Mouse (Mus musculus): ENCODE results near the gene Aldh1a3. TPM values are rescaled to one million over a fixed set of nuclear protein-coding genes. Genes with fewer than 3 reads are reported as not detected.

Gene Aldh1a3
- polyA plus RNA-seq, 1 experiment: 2.0 TPM

DNA sequence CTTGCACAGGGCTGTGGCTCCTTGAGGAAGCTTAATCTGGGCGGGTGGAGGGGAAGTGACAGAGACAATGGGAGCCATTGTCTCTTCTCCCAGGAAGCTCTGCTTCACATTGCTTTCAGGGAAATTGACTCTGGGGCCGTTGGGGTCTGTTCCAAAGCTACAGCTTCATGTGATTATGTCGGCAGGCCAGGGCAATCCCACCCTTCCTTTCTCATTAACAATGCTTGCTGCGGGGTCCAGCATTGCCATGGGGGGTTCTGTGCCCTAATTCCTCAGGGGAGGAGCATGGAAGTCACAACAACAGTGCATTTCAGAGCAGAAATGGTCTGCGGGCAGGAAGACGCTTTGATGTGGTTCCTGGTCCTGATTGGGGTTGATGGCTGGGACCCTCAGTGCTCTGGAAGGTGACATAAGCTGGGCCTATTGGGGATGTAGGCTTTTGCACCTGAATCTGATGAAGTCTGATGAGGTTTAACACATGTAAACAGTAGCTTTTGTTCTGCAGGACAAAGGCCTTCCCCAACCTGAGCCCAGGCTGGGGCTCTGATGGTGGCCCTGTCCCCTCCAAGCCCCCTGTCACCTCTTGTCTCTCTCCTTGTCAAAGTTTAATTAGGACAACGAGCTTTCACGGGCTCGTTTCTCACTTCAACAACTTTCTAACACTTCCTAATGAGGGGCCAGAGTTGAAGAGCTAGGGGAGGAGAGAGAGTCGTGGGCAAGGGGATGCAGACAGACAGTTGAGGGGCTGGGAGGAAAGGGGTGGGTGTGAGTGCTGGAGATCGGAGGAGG is 18.0 kb upstream of the Aldh1a3 start:
- H3K27me3 ChIP-seq (ENCODE audit: control insufficient read depth, insufficient read depth, low read length, poor library complexity, severe bottlenecking): no peaks in the 10 kb centered on the region
- H3K4me3 ChIP-seq (ENCODE audit: low read depth, low read length): no peak overlapping the region
- H3K9ac ChIP-seq (ENCODE audit: low read depth, poor library complexity, severe bottlenecking): no peak overlapping the region
- no peaks in the 10 kb centered on the region for H3K9me3 ChIP-seq (replicated peaks; ENCODE audit: control insufficient read depth, insufficient read depth, low read length, poor library complexity, severe bottlenecking)
- no peak for TF ChIP-seq POLR2A (IDR thresholded peaks at IDR 0.05; ENCODE audit: insufficient read depth, low read length)
- TF ChIP-seq CTCF (IDR thresholded peaks at IDR 0.05; ENCODE audit: low read depth, low read length): no peak
- no peak for TF ChIP-seq EP300 (IDR thresholded peaks at IDR 0.05; ENCODE audit: insufficient read depth, low read depth, low read length)
- no peaks in the 10 kb centered on the region for H3K36me3 ChIP-seq (ENCODE audit: control insufficient read depth, insufficient read depth, low read length, poor library complexity, severe bottlenecking)
- no peak overlapping the region for H3K27ac ChIP-seq (ENCODE audit: insufficient read depth, low read length)
- peaks cover 12% of the 10 kb centered on the region for H3K4me1 ChIP-seq (ENCODE audit: control insufficient read depth, insufficient read depth, low read length)

DNA sequence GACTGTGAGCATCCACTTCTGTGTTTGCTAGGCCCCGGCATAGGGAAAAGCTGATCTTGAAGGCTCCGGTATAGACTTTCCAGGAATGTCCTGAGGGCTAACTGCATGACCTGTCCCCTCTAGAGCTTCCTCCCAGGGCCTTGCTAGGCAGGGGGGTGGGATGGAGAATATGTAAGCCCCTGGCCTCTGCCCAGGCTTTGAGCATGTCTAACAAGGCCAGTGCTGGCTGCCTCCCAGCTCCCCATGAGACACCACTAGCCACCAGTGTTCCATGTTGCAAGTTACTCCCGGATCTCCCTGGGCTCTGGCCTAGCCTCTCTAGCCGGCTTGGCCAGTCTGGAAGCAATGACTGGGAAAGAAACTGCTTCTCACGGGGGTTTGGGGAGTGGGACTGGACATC is 17.4 kb upstream of the Aldh1a3 start:
- Histone ChIP-seq H3K9ac (ENCODE audit: low read depth, poor library complexity, severe bottlenecking) (no peak overlapping the region), H3K4me3 (ENCODE audit: low read depth, low read length) (no peak overlapping the region), H3K9me3 (replicated peaks; ENCODE audit: control insufficient read depth, insufficient read depth, low read length, poor library complexity, severe bottlenecking) (no peaks in the 10 kb centered on the region), H3K4me1 (ENCODE audit: control insufficient read depth, insufficient read depth, low read length) (peaks cover 12% of the 10 kb centered on the region), H3K27ac (ENCODE audit: insufficient read depth, low read length) (no peak overlapping the region), H3K36me3 (ENCODE audit: control insufficient read depth, insufficient read depth, low read length, poor library complexity, severe bottlenecking) (no peaks in the 10 kb centered on the region), H3K27me3 (ENCODE audit: control insufficient read depth, insufficient read depth, low read length, poor library complexity, severe bottlenecking) (no peaks in the 10 kb centered on the region)
- TF ChIP-seq EP300 (IDR thresholded peaks at IDR 0.05; ENCODE audit: insufficient read depth, low read depth, low read length) (no peak), CTCF (IDR thresholded peaks at IDR 0.05; ENCODE audit: low read depth, low read length) (no peak), POLR2A (IDR thresholded peaks at IDR 0.05; ENCODE audit: insufficient read depth, low read length) (no peak)

DNA sequence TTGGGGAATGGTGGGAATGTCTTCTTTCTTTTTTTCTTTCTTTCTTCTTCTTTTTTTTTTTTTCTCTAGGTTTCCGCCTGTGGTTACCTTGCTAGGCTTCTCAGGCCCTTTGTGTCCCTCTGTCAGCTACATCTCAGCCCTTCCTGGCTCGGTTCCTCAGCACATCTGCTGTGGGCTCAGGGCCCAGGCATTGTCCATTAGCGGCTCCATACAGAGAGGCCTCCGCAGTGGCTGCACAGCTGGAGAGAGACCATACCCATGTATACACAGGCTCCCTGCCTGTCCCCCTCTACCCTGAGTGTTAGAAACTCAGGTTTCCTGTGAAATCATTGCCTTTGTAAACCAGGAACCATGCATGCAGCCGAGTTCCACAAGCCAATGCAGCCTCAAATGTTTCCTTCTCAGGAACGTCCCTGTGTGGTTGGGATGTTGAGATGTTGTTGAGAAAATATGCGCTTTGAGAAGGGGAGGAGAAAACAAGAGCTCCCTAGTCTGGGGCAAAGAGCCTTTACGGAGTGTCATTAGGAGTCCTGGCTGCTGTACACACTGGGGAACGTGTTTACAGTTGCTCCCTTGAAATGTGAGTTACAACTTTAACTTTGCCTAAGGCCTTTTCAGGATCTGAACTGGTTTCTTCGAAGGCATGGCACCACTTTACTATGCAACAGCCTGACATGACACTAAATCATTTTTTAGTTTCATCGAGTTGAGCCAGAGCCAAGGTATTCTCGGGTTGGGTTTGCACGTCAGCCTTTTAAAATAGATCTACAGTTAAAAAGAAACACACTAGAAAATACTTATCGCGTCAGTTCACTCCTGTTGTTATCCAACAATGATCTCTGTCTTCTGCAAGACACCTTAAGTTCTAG is 15.4 kb upstream of the Aldh1a3 start:
- H3K4me3 ChIP-seq (ENCODE audit: low read depth, low read length): no peak overlapping the region
- no peaks in the 10 kb centered on the region for H3K27me3 ChIP-seq (ENCODE audit: control insufficient read depth, insufficient read depth, low read length, poor library complexity, severe bottlenecking)
- no peaks in the 10 kb centered on the region for H3K36me3 ChIP-seq (ENCODE audit: control insufficient read depth, insufficient read depth, low read length, poor library complexity, severe bottlenecking)
- H3K27ac ChIP-seq (ENCODE audit: insufficient read depth, low read length): no peak overlapping the region
- no peak for TF ChIP-seq EP300 (IDR thresholded peaks at IDR 0.05; ENCODE audit: insufficient read depth, low read depth, low read length)
- TF ChIP-seq CTCF (IDR thresholded peaks at IDR 0.05; ENCODE audit: low read depth, low read length): no peak
- TF ChIP-seq POLR2A (IDR thresholded peaks at IDR 0.05; ENCODE audit: insufficient read depth, low read length): no peak
- H3K4me1 ChIP-seq (ENCODE audit: control insufficient read depth, insufficient read depth, low read length): peaks cover 8% of the 10 kb centered on the region
- no peaks in the 10 kb centered on the region for H3K9me3 ChIP-seq (replicated peaks; ENCODE audit: control insufficient read depth, insufficient read depth, low read length, poor library complexity, severe bottlenecking)
- H3K9ac ChIP-seq (ENCODE audit: low read depth, poor library complexity, severe bottlenecking): no peak overlapping the region

DNA sequence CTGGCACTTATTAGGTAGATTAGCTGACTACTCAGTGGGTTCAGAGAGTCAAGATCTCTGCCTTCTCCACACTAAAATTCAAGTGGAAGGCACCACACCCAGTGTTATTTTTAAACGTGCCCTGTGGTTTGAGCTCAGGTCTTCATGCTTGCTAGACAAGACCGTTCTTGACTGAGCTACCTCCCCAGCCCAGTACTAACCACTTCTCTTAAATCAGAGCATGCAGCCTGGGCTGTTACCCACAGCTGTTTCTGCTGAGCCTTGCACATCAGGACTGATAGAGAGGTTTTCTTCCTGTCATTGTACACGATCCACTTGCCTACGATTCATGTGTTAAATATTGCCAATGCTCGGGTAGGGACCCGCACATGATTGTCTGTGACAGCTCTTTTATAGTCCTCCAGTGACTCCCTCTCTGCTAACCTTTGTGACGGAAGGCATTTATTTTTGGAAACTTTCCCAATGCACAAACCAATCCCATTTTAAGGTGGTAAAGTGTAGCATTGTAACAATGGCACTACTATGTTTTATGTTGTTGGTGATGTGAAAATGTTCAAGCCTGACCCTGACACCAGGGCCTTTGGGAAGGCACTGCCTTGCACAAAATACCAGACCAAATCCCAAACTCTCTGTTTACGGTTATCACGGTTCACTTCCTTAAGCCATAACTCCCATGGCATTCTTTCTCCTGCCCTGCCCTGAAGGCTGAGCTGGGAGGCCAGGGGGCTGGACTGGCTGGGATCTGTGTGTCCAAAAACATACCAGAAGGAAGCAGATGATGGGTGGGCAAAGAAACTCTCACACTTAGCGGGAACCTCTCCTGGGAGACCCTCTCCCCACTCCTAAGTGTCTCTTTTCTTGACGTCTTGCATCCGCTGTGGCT is 11.7 kb upstream of the Aldh1a3 start:
- no peak for TF ChIP-seq CTCF (IDR thresholded peaks at IDR 0.05; ENCODE audit: low read depth, low read length)
- TF ChIP-seq EP300 (IDR thresholded peaks at IDR 0.05; ENCODE audit: insufficient read depth, low read depth, low read length): no peak
- no peak for TF ChIP-seq POLR2A (IDR thresholded peaks at IDR 0.05; ENCODE audit: insufficient read depth, low read length)
- no peaks in the 10 kb centered on the region for H3K36me3 ChIP-seq (ENCODE audit: control insufficient read depth, insufficient read depth, low read length, poor library complexity, severe bottlenecking)
- no peak overlapping the region for H3K4me3 ChIP-seq (ENCODE audit: low read depth, low read length)
- no peaks in the 10 kb centered on the region for H3K9me3 ChIP-seq (replicated peaks; ENCODE audit: control insufficient read depth, insufficient read depth, low read length, poor library complexity, severe bottlenecking)
- H3K27ac ChIP-seq (ENCODE audit: insufficient read depth, low read length): no peak overlapping the region
- no peak overlapping the region for H3K9ac ChIP-seq (ENCODE audit: low read depth, poor library complexity, severe bottlenecking)
- no peaks in the 10 kb centered on the region for H3K4me1 ChIP-seq (ENCODE audit: control insufficient read depth, insufficient read depth, low read length)
- H3K27me3 ChIP-seq (ENCODE audit: control insufficient read depth, insufficient read depth, low read length, poor library complexity, severe bottlenecking): no peaks in the 10 kb centered on the region

DNA sequence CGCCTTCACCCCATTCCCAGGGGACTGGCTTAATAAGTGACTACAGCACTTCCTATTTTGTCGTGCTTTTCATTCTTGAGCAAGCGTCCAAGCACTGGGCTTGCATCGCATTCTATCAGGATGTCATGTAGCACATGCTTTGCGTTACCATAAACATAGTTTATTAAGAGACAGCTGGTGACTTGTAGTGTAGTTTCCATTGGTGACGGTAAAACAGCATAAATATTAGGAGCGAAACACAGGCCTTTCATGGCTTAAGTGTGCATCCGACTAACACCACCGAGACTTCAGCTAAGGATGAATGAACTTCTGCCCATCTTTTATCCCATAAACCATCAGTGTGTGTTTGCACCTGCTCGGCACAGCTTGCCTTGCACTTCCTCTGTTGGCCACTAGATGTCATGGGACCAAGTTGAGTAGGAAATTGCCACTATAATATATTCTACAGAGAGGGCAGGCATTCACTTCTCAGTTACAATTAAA is 7.2 kb upstream of the Aldh1a3 start:
- H3K4me3 ChIP-seq (ENCODE audit: low read depth, low read length): no peak overlapping the region
- peak; percentile 72 for TF ChIP-seq CTCF (IDR thresholded peaks at IDR 0.05; ENCODE audit: low read depth, low read length)
- no peak for TF ChIP-seq POLR2A (IDR thresholded peaks at IDR 0.05; ENCODE audit: insufficient read depth, low read length)
- no peak for TF ChIP-seq EP300 (IDR thresholded peaks at IDR 0.05; ENCODE audit: insufficient read depth, low read depth, low read length)
- no peaks in the 10 kb centered on the region for H3K9me3 ChIP-seq (replicated peaks; ENCODE audit: control insufficient read depth, insufficient read depth, low read length, poor library complexity, severe bottlenecking)
- no peaks in the 10 kb centered on the region for H3K36me3 ChIP-seq (ENCODE audit: control insufficient read depth, insufficient read depth, low read length, poor library complexity, severe bottlenecking)
- H3K27ac ChIP-seq (ENCODE audit: insufficient read depth, low read length): no peak overlapping the region
- no peaks in the 10 kb centered on the region for H3K4me1 ChIP-seq (ENCODE audit: control insufficient read depth, insufficient read depth, low read length)
- H3K9ac ChIP-seq (ENCODE audit: low read depth, poor library complexity, severe bottlenecking): no peak overlapping the region
- no peaks in the 10 kb centered on the region for H3K27me3 ChIP-seq (ENCODE audit: control insufficient read depth, insufficient read depth, low read length, poor library complexity, severe bottlenecking)

Data from ES-Bruce4 (cell line).